Comparison of ENCODE assay signal across 28 mouse cellular contexts in genomic region chr1:34822746-34823145, GRCm38 (mm10). TPM values are rescaled to one million over a fixed set of nuclear protein-coding genes. Genes with fewer than 3 reads are reported as not detected.
DNase-seq lines count a peak whose midpoint lies in the region; ATAC-seq and TF ChIP-seq lines count a peak whose summit lies in the region.
"Had no signal": no experiment of that assay in that cellular context is flagged by ENCODE, and none has a peak within 500 bp of the region (broad histone marks: within the 10 kb centered on the region; RNA-seq: fewer than 3 reads in every experiment).

No protein-coding gene starts in this region.

- H3K9ac ChIP-seq in lung, postnatal 0 days (replicated peaks; ENCODE audit: low read depth), result no peak overlapping the region
- H3K9ac ChIP-seq: embryonic facial prominence, embryonic 13.5 days; embryonic facial prominence, embryonic 15.5 days; forebrain, embryonic 12.5 days had no signal

- H3K4me2 ChIP-seq in lung, postnatal 0 days (replicated peaks; ENCODE audit: low read depth, low read length), result no peak overlapping the region
- H3K4me2 ChIP-seq: embryonic facial prominence, embryonic 13.5 days; embryonic facial prominence, embryonic 15.5 days; forebrain, embryonic 12.5 days had no signal

- H3K9me3 ChIP-seq in lung, postnatal 0 days (ENCODE audit: low read length), result no peaks in the 10 kb centered on the region
- H3K9me3 ChIP-seq: embryonic facial prominence, embryonic 13.5 days; embryonic facial prominence, embryonic 15.5 days; forebrain, embryonic 10.5 days; forebrain, embryonic 12.5 days; G1E had no signal

- DNase-seq in frontal cortex, postnatal 10 days (ENCODE audit: low spot score in 2 of 2), result no peak
- DNase-seq in layer of hippocampus, adult 2 months (ENCODE audit: low spot score in 2 of 2), result no peak
- DNase-seq in layer of hippocampus, adult 11-12 months (ENCODE audit: low spot score), result no peak
- no peak for DNase-seq in lung, postnatal 0 days (ENCODE audit: low spot score)
- DNase-seq in lung, postnatal 25 days (ENCODE audit: low spot score), result no peak
- no peak for DNase-seq in adrenal gland, adult 2 months
- DNase-seq: adrenal gland, postnatal 25 days; B cell, adult 2 months; cerebellum, adult 11 months; cerebellum, adult 18-20 months; cerebellum, adult 8-10 months; cerebellum, adult 9-11 months; cerebellum, postnatal 14 days; cerebellum, postnatal 36 days; embryo, embryonic 11 days had no signal

- no peaks in the 10 kb centered on the region for H3K4me1 ChIP-seq in lung, postnatal 0 days (ENCODE audit: insufficient read depth, low read depth, low read length)
- H3K4me1 ChIP-seq: embryonic facial prominence, embryonic 13.5 days; forebrain, embryonic 10.5 days; forebrain, embryonic 12.5 days had no signal

- no peak for TF ChIP-seq EP300 in lung, postnatal 0 days (IDR thresholded peaks at IDR 0.05)

- no peaks in the 10 kb centered on the region for H3K27me3 ChIP-seq in lung, postnatal 0 days (replicated peaks; ENCODE audit: insufficient read depth, low read length)
- H3K27me3 ChIP-seq: CH12.LX; embryonic facial prominence, embryonic 13.5 days; embryonic facial prominence, embryonic 15.5 days; forebrain, embryonic 12.5 days; Patski had no signal

- peak overlapping the region; percentile 32; the same call in 1 of the 2 replicates for H3K27ac ChIP-seq in layer of hippocampus, adult 2 months
- H3K27ac ChIP-seq in lung, postnatal 0 days (ENCODE audit: low read length), result 0 out of 2 replicates have a peak overlapping the region, but pooled peaks have one; percentile 6
- H3K27ac ChIP-seq in macrophage, result peak overlapping the region; percentile 63
- H3K27ac ChIP-seq: embryonic facial prominence, embryonic 13.5 days; embryonic facial prominence, embryonic 15.5 days; forebrain, embryonic 10.5 days; forebrain, embryonic 12.5 days had no signal

- 91% methylated on average over 7 of the region's 7 CpGs for WGBS in lung, postnatal 0 days
- 92% methylated on average over 7 of the region's 7 CpGs for WGBS in macrophage (ENCODE audit: missing documents)

- peaks cover 12% of the 10 kb centered on the region; the same call in 1 of the 2 replicates for H3K36me3 ChIP-seq in lung, postnatal 0 days (ENCODE audit: insufficient read depth, low read length)
- peaks cover 39% of the 10 kb centered on the region for H3K36me3 ChIP-seq in macrophage (ENCODE audit: inconsistent target)

- peak; percentile 51 for ATAC-seq in frontal cortex, adult (ENCODE audit: low TSS enrichment)
- no peak for ATAC-seq in lung, postnatal 0 days
- ATAC-seq: activated CD4-positive, CD25-positive, alpha-beta regulatory T cell, adult 4 months; forebrain, embryonic 14.5 days; forebrain, embryonic 16.5 days; Patski had no signal

- H3K4me3 ChIP-seq in layer of hippocampus, adult 2 months, result no peak overlapping the region
- no peak overlapping the region for H3K4me3 ChIP-seq in lung, postnatal 0 days (ENCODE audit: low read depth, low read length)
- no peak overlapping the region for H3K4me3 ChIP-seq in macrophage (ENCODE audit: inconsistent target)
- H3K4me3 ChIP-seq: embryonic facial prominence, embryonic 13.5 days; embryonic facial prominence, embryonic 15.5 days; erythroblast, embryonic 14.5 days; forebrain, embryonic 10.5 days; forebrain, embryonic 12.5 days had no signal

- TF ChIP-seq CTCF in layer of hippocampus, adult 2 months (conservative IDR thresholded peaks at IDR 0.05), result no peak
- TF ChIP-seq CTCF in lung, postnatal 0 days (IDR thresholded peaks at IDR 0.05), result no peak

- H3K79me2 ChIP-seq in macrophage (ENCODE audit: inconsistent target), result peaks cover 100% of the 10 kb centered on the region

RNA-seq across cellular contexts. Expression of gene Fam168b, which starts 20.1 kb away (rescaled TPM):
- total RNA-seq in layer of hippocampus, adult 2 months (2021), result 100 to 1,000 TPM; 223 to 226 TPM
- polyA plus RNA-seq in lung, postnatal 0 days (2015; fragmentation: Nextera tagmentation; extraction: Ambion mirVana), result 29.3 and 31.8 TPM in 2 replicates
- 100 to 1,000 TPM in 3 of 26 experiments, 10 to 100 TPM in 23; 32.3 to 116 (median 75.6) TPM for total RNA-seq in macrophage (2018; cell fraction: chromatin; rRNA removed)
- 100 to 1,000 TPM in 12 of 26 experiments, 10 to 100 TPM in 14; 60.4 to 134 (median 84.7) TPM for total RNA-seq in macrophage (2018; cell fraction: cytosol; rRNA removed)
- total RNA-seq in macrophage (2018; cell fraction: nucleus; rRNA removed), result 100 to 1,000 TPM in 2 of 26 experiments, 10 to 100 TPM in 24; 51.3 to 115 (median 78.1) TPM
- 86.8 to 105 TPM (median 101 TPM) in 3 replicates for polyA plus RNA-seq in macrophage (2018)
- 100 to 1,000 TPM; 113 to 203 TPM for total RNA-seq in adrenal gland, adult 2 months (2021)
- 359 and 507 TPM in 2 replicates for polyA plus RNA-seq in adrenal gland, adult 2 months (2012; rRNA removed)

RNA-seq across cellular contexts. Expression of gene Plekhb2, which starts 27.0 kb away (rescaled TPM):
- total RNA-seq in layer of hippocampus, adult 2 months (2021), result 100 to 1,000 TPM; 189 to 208 TPM
- 71.1 and 79.8 TPM in 2 replicates for polyA plus RNA-seq in lung, postnatal 0 days (2015; fragmentation: Nextera tagmentation; extraction: Ambion mirVana)
- 10 to 100 TPM; 30.8 to 82.0 (median 54.7) TPM for total RNA-seq in macrophage (2018; cell fraction: chromatin; rRNA removed)
- total RNA-seq in macrophage (2018; cell fraction: cytosol; rRNA removed), result 100 to 1,000 TPM in 18 of 26 experiments, 10 to 100 TPM in 8; 89.8 to 155 (median 119) TPM
- 100 to 1,000 TPM in 5 of 26 experiments, 10 to 100 TPM in 21; 63.3 to 114 (median 81.8) TPM for total RNA-seq in macrophage (2018; cell fraction: nucleus; rRNA removed)
- polyA plus RNA-seq in macrophage (2018), result 93.5 to 132 TPM (median 125 TPM) in 3 replicates
- total RNA-seq in adrenal gland, adult 2 months (2021), result 100 to 1,000 TPM; 187 to 193 TPM
- 80.8 and 115 TPM in 2 replicates for polyA plus RNA-seq in adrenal gland, adult 2 months (2012; rRNA removed)

Comparison
In these comparisons a context has a peak if more than half of its experiments do, and no peak if none do; other contexts are left out.
1. H3K27ac ChIP-seq: peak in every context shown above with its lines; median percentile 63 in macrophage; 32 in layer of hippocampus, adult 2 months; 6 in lung, postnatal 0 days.